Comparison of ENCODE assay signal across 8 mouse cellular contexts in the genomic region with DNA sequence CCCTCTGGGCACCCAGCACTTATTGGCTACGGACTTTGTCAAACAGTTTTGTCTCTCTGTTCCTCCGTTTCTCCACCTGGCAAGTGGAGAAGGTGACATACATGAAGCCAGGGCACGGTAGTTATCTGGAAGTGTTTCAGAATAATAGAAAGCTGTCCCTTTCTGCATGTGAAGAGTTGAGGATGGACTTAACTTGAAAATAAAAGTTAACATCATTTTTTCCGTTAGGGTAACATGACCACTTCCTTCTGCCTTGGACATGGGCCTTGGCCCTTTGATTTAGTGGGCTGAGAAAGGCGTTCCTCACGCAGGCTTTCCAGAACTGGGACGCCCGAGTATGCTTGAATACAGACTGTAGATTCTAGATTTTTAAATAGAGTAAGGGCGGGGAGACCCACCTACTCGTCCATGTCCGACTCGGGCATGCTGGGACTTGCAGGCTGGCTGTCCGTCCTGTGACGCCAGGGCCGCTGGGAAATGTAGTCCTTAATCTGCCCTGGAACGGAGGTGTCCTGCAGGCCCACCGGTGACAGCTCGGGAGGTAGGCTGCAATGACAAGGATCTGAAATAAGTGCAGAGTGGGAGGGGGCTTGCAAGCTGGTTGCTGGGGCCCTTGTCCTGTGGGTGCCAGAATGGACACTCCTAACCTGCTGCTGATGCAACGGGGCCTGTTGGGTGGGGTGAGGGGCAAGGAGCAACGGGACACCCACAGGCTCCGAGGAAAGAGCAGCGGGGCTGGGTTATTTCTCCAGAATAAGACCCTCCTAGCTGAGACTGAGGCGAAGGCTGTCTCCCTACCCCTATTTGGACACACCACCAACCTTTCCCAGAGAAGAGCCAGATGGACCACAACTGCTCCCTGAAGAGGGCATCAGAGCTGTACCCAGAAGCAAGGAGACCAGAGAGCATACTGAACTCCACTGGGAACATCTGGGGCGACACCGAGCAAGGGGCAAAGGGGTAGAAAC. TPM values are rescaled to one million over a fixed set of nuclear protein-coding genes. Genes with fewer than 3 reads are reported as not detected.
DNase-seq lines count a peak whose midpoint lies in the region; ATAC-seq and TF ChIP-seq lines count a peak whose summit lies in the region.

Gene Inpp5b, plus strand, starts transcription at position 475 of the 968 bp plus-strand sequence.

- no peaks in the 10 kb centered on the region for H3K9me3 ChIP-seq in embryonic facial prominence, embryonic 11.5 days (replicated peaks; ENCODE audit: control insufficient read depth, low read length)
- H3K9me3 ChIP-seq in intestine, postnatal 0 days (ENCODE audit: control insufficient read depth): no peaks in the 10 kb centered on the region
- no peaks in the 10 kb centered on the region for H3K9me3 ChIP-seq in midbrain, embryonic 10.5 days (replicated peaks)

- ATAC-seq in embryonic facial prominence, embryonic 11.5 days (replicated peaks; ENCODE audit: insufficient number of reproducible peaks, low FRiP score, low TSS enrichment, low read depth): peak; percentile 78
- peak; percentile 87 for ATAC-seq in granulocyte monocyte progenitor cell, adult 5-6 weeks (replicated peaks; ENCODE audit: poor library complexity, severe bottlenecking)
- ATAC-seq in intestine, postnatal 0 days: peak; percentile 50

- no peaks in the 10 kb centered on the region for H3K36me3 ChIP-seq in embryonic facial prominence, embryonic 11.5 days (replicated peaks; ENCODE audit: control insufficient read depth, insufficient read depth, low read depth, low read length)
- H3K36me3 ChIP-seq in intestine, postnatal 0 days (ENCODE audit: control insufficient read depth, insufficient read depth): peaks cover 8% of the 10 kb centered on the region; the same call in 1 of the 2 replicates
- H3K36me3 ChIP-seq in midbrain, embryonic 10.5 days: no peaks in the 10 kb centered on the region

- H3K27ac ChIP-seq in embryonic facial prominence, embryonic 11.5 days (replicated peaks; ENCODE audit: low read depth, low read length): no peak within 1 kb of the TSS
- peak within 1 kb of the TSS; percentile 54 for H3K27ac ChIP-seq in intestine, postnatal 0 days (ENCODE audit: low read depth, low read length)
- peak within 1 kb of the TSS; percentile 85 for H3K27ac ChIP-seq in midbrain, embryonic 10.5 days (replicated peaks)

- DNase-seq in 3134 (ENCODE audit: extremely low read depth, insufficient read length, low spot score): peak; percentile 78
- DNase-seq in adrenal gland, postnatal 14 days: peak; percentile 84
- DNase-seq in embryonic facial prominence, embryonic 11.5 days (ENCODE audit: low spot score): peak; percentile 84
- DNase-seq in left cerebral cortex, postnatal 36 days (ENCODE audit: low spot score in 2 of 2): peak; percentile 88 to 89
- peak; percentile 76 for DNase-seq in midbrain, embryonic 10.5 days (ENCODE audit: low spot score)
- DNase-seq in right cerebral cortex, postnatal 4 days: peak; percentile 75

- H3K4me1 ChIP-seq in embryonic facial prominence, embryonic 11.5 days (ENCODE audit: control insufficient read depth, insufficient read depth, low read length): no peaks in the 10 kb centered on the region
- no peaks in the 10 kb centered on the region for H3K4me1 ChIP-seq in intestine, postnatal 0 days (replicated peaks; ENCODE audit: control insufficient read depth, insufficient read depth, low read length)
- peaks cover 24% of the 10 kb centered on the region for H3K4me1 ChIP-seq in midbrain, embryonic 10.5 days

- WGBS in embryonic facial prominence, embryonic 11.5 days: 17% methylated on average over 25 of the region's 25 CpGs
- WGBS in intestine, postnatal 0 days: 12% methylated on average over 25 of the region's 25 CpGs
- 22% methylated on average over 25 of the region's 25 CpGs for WGBS in midbrain, embryonic 10.5 days

- H3K27me3 ChIP-seq in embryonic facial prominence, embryonic 11.5 days (ENCODE audit: control insufficient read depth, insufficient read depth, low read length): no peaks in the 10 kb centered on the region
- no peaks in the 10 kb centered on the region for H3K27me3 ChIP-seq in intestine, postnatal 0 days (replicated peaks; ENCODE audit: control insufficient read depth, insufficient read depth, low read length)
- H3K27me3 ChIP-seq in midbrain, embryonic 10.5 days (ENCODE audit: low read depth, poor library complexity, severe bottlenecking): no peaks in the 10 kb centered on the region

- intact Hi-C loops in left cerebral cortex, postnatal 36 days (cut with DNase I): no loop called here

- H3K4me3 ChIP-seq in embryonic facial prominence, embryonic 11.5 days (ENCODE audit: low read depth, low read length): peak within 1 kb of the TSS; percentile 53
- H3K4me3 ChIP-seq in intestine, postnatal 0 days (ENCODE audit: low read depth, low read length): peak within 1 kb of the TSS; percentile 66
- peak within 1 kb of the TSS; percentile 62 for H3K4me3 ChIP-seq in midbrain, embryonic 10.5 days

- peak; percentile 43 for TF ChIP-seq CTCF in intestine, postnatal 0 days (IDR thresholded peaks at IDR 0.05; ENCODE audit: low read depth)

- H3K9ac ChIP-seq in embryonic facial prominence, embryonic 11.5 days (replicated peaks; ENCODE audit: low read length): peak within 1 kb of the TSS; percentile 61
- H3K9ac ChIP-seq in intestine, postnatal 0 days (ENCODE audit: low read depth, low read length): peak within 1 kb of the TSS; percentile 58

- peak within 1 kb of the TSS; percentile 67 for H3K4me2 ChIP-seq in embryonic facial prominence, embryonic 11.5 days (ENCODE audit: low read depth, low read length)
- peak within 1 kb of the TSS; percentile 85 for H3K4me2 ChIP-seq in intestine, postnatal 0 days (replicated peaks; ENCODE audit: low read depth)

RNA-seq across cellular contexts. Expression of gene Inpp5b, which starts in this region (rescaled TPM):
- 23.8 and 24.6 TPM in 2 replicates for total RNA-seq in adrenal gland, postnatal 14 days (2021)
- 26.2 and 28.2 TPM in 2 replicates for polyA plus RNA-seq in embryonic facial prominence, embryonic 11.5 days (2014; fragmentation: Nextera tagmentation; extraction: Ambion mirVana)
- 31.5 and 52.6 TPM in 2 replicates for total RNA-seq in granulocyte monocyte progenitor cell, adult 5-6 weeks (2014; fragmentation: Nextera tagmentation)
- 21.1 and 24.6 TPM in 2 replicates for total RNA-seq in granulocyte monocyte progenitor cell, adult 5-6 weeks (2017)
- polyA plus RNA-seq in intestine, postnatal 0 days (2015; fragmentation: Nextera tagmentation; extraction: Ambion mirVana): 22.4 and 23.0 TPM in 2 replicates
- 10 to 100 TPM; 35.8 to 49.7 TPM for total RNA-seq in left cerebral cortex, postnatal 36 days (2021)
- polyA plus RNA-seq in midbrain, embryonic 10.5 days (2016; fragmentation: Nextera tagmentation; extraction: Ambion mirVana): 25.7 and 26.1 TPM in 2 replicates
